Mouse (Mus musculus) T-cell, adult 2 months (primary cell): ENCODE measurements around the gene Add3.

Experiments used
- DNase-seq: peaks from one replicate; pipeline ENCODE4 v3.0.0; 2022; ENCODE audit warnings: low spot score

Add3 gene

DNA sequence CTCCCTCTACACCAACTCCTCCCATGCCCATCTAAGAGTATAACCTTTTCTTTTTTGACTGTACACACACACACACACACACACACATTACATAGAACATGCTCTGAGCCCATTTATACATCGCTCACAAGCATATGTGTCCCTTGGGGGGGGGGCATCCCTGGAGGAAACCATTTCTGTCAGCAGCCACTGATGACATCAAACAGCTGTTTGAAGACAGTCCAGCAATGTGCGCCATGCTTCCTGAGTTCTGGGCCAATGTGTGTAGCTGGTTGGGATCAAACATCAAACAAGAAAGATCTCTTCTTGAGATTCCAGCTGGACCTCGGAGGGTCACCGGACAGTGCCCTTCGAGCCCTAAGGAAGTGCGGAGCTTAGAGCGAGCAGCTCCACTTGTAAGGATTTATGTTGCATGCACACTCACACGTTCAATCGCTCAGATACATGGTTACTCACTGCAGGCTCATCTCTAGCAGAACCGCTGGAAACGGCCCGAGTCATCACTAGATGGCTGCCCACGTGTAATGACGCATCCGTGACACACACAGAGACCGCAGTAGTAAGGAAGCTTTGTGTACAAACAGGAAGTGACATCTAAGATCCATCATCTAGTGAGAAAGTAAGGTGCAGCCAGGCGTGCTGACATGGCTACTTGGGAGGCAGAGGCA, 132.9 kb downstream of the Add3 start:
- peak; percentile 34 for DNase-seq

DNA sequence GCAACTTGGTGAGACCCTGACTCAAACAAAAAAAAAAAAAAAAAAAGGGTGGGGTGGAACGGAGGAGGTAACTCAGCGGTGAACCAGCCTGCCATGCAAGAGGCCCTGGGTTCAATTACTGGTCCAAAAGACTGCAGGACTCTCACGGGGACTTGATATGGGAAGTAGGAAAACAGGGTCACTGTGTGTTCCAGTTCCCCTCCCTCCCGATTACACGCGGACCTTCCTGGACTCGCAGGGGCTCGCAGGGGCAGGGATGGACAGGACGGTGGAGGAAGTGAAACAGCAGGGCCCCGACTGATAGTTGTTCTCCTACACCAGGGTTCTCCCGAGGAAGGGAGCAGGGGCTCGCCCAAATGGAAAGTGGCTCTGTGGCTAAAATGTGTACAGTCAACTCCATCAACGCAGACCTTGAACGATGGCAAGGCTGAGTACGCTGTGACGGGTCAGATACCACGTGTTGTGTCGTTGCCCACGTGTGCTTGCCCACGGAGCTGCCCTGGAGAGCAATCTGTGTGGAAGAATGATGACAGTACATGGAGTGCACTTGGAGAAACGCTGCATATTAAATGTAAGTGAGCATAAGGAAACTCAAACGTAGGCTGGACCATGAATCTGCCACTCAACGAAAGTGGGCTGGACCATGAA, 133.7 kb downstream of the Add3 start:
- DNase-seq, result no peak

DNA sequence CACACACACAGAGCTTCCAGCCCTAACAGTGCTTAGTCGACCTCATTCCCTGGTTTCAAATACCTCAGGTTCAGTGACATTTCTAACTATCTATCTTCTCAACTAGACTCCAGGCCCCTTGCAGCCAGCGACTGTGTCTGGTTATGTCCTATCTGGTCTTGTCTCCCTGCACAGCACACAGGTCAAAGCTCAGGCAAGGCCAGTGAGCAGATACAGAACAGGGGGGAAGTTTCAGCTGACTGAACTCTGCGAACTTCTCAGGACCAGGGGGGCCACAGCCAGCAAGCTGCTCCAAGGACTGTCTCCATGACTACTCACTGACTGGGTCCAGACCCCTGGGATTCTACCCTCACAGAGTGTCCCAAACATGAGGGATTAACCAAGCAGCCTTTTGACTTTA, 135.0 kb downstream of the Add3 start:
- no peak for DNase-seq

DNA sequence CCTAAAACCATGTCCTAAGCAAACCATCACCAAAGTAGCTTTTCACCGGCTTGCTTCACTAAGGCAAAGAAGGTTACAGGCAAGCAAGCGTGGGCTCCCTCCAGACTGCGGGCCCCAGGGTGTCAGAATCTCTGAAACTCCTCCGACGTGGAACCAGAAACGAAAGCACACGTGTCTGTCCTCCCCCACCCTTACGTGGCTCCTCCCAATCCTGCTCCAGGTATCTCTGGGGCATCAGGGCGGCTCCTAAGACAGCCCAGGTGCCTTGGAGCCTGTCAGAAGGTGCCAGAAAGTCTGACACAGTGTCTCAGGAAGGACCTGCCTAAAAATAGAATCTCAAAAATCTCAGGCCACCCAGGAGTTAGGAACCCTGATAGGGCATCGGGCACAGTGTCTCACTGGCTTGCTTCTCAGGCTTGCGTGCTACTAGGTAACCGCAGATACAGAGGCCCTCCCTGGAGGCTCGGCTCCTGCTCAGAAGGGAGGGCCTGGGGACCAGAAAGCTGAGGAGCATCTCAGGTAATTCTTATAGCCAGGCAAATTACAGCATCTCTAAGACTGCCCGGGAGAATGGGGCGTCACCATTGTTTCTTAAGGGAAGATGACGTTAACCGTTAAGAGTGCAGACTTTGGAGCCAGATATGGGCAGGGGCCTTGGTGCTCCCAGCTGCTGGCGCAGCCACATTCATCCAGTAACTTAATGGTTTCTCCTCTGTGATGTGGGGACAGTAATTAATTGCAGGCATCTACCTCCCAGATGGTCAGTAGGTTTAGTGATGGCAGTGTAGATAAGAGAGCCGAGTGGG, 136.9 kb downstream of the Add3 start:
- DNase-seq, result no peak

DNA sequence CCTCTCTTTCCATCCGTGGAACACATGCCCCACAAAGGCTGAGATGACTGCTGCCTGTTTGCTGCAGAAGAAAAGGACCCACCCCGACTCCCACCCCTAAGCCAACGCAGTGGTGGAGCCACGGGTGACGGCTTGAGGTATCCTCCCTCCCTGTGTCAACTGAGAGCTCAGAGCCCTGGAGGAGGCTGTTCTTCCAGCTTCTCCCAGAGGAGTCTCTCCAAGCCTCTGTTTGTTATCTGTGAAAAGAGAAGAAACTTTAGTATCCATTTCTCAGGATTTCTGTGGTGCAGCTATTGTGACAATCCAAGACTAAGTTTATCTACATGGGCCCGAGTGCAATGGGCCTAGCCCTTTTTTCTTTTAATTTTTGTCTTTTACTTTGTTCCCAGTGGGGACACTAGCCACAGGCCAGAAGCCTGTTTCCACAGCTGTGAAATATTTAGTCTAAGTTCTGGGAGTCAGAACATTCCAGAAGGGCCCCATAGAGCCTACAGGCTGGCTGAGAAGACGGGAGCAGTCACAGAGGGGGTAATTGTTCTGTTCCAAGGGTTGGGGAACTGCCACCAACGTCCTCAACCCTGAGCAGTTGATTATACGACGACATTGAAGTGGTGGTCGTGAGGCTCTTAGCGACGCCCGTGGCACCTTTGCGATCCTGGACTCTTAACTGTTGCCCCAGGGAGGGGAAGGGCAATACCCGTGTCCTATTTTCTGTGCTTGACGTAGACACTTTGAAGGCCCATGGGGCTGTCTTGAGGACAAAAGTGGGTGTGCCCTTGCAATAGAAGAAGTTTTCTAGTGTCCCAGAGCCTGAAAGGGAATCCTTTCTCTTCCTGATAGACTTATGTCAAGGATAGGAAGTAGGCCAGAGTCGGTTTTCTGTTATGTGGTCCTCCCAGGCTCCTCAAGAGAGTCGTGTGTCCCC, 138.5 kb downstream of the Add3 start:
- DNase-seq, result no peak

DNA sequence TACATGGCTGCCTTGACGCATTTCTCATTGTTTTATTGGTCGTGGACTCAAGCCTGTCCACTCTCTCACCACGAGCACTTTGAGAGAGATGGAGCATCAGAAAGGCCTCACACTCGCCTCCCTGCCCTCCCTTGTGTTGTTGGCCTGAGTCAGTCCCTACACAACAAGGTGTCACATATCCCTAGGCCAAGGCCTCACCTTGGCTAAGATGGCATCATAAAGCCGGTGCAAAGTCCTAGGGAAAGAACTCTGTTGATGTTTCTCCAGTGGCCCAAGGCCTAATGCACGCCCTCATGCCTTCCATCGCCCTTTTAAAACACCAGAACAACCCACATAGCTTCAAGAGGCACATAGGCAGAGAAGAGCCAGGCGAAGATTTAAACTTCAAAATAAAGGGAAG, 140.0 kb downstream of the Add3 start:
- DNase-seq, result no peak

DNA sequence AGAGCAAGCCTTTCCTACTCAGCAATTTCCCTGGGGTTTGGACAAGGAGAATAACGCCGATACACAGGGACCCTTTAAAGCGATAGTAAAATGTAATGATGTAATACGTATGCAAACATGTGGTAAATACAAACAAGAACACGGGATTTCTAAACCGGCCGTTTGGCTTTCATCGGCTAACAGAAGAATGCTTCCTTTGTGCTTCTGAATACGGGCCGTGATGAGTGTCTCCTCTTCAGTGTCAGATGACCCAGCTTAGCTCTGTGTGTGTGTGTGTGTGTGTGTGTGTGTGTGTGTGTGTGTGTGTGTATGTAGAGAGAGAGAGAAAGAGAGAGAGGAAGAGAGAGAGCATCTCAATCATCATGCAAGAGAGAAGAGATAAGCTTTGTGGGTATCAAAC, 142.3 kb downstream of the Add3 start:
- no peak for DNase-seq

DNA sequence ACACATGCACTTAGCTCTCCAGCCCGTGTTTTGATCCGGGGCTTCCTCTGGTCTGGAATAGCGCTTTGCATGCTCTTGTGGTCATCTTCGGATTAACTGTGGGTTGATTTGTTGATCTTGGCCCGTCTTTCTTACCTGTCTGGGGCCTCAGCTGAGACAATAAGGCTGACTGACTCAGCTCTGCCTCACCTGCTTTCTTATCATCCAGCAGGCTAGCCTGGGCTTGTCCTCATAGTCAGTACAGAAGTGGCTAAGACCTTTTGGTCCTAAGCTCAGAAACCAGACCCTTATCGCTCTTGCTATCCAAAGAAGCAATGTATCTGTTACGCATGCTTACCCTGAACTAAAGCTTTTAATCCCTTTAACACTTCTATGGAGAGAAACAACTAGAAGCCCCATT, 143.5 kb downstream of the Add3 start:
- no peak for DNase-seq

DNA sequence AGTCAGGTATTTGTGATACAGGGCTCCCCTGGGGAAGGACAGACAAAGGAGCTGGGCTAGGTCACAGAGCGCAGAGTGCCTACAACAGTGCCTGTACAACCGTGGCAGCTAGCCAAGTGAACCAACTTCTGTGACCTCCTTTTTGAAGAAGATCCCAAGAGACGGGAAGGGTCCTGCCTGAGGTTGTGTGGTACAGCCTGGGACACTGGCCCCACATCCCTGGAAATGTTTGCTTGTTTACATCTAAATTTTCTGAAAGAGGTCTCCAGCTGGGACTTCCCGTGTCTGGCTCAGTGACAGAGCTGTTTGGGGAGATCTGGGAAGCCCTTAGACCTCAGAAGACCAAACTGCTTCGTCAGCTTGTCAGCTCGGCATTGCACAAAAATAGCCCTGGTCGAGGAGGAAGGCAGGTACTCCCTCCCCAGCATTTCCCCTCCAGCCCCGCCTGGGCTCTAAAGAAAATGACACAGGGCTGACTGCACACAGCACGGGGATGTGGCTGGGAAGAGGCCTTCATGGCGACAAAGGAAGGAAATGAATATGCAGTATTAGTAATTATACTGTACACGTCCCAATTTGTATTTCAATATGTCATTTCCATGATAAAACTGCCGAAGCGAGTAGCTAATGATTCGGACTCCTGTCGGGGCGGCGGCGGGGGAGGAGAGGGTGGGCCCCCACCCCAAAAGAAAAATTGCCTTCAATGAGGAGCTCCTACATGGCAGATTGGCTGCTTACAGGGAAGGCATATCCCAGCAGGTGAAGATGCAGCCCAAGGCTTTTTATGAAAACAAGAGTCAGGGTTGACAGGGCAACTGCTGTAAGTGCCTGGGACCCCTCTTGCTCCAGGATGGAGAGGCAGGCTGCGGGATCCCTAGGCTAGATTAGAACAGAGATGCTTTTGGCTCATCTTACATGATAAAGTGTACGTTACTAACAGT, 144.3 kb downstream of the Add3 start:
- DNase-seq, result no peak

DNA sequence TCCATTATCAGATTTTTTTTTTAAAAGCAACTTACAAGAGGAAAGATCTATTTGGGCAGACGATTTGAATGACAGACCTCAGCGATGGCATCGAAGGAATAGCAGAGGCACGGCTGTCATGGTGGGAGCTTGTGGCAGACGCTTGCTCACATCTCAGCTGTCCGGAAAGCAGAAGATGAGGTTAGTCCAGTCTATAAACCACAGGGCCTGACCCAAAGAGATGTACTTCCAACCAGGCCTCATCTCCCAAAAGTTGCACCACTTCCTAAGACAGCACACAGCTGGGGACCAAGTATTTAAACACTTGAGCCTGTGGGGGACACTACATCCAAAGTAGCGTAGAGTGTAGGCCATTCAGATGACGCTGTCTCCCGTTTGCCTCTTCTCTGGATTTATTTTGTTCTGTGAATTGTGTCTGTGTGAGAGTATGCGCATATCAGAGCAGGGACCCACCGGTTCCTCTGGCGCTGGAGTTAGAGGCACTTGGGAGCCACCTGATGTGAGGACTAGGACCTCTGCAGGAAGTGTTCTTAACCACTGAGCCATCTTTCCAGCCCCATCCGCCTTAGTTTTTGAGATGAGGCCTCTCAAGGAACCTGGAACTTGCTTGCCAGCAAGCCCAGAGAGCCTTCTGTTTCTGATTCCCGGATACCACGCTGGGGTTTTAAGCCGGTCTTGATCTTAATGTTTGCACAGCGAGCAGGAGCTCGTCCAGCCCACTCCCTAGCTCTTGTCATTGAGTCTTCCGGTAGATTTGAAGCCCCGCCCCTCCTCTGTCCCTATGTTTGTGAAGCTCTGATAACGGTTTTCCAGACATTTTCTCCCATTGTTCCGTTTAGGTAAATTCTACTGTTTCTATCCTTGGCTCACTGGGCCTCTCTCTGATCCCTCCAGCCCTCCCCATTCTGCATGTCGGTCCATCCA, 156.3 kb downstream of the Add3 start:
- no peak for DNase-seq
